Mouse (Mus musculus): Measurements from ENCODE around the gene Pcif1.

DNA sequence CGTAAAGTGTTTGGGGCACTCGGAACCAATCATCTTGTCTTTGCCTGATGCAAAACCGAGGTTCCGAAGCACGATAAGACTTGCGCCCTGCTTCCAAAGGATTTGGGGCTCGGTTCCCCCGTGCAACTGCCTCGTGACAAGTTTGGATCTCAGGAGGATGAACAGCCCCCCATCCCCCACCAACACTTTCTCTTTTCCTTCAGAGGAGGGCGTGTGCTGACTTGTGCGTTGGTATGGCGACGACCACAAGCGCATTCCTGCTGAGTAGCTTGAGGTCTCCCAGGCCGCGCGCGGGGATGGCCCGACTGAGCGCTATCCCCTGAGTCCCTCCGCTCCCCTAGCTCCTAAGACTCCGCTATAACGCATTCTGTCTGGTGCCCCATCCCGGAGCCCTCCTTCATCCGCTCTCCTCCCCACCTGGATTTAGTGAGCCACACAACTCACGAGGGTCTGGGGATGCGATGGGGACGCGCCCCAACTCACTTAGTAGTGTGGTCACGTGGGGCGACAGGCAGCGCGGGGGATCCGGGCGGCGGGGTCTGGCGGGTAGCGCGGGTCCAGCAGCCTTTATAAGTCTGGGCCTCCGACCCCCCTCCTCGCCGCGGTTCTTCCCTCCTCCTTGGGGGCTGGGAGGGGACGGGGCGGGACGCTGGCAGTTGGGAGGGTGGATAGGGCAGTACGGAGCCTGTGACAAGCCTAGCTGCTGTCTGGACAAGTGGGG is 21.8 kb upstream of the Pcif1 start, which contains the start of gene Pltp:
- TF ChIP-seq CTCF (IDR thresholded peaks at IDR 0.05; ENCODE audit: extremely low read depth, insufficient read depth, low read length): no peak
- 0 out of 2 replicates have a peak, but pooled peaks have one; percentile 11 for TF ChIP-seq POLR2A (IDR thresholded peaks at IDR 0.05; ENCODE audit: extremely low read depth, insufficient read depth, low read length)

Data from cortical plate, adult 2 months (tissue).